Mouse (Mus musculus): ENCODE results near the gene Ush1c.

The Ush1c gene

GRCm38 (mm10) chr7:46238346-46238745 is at the start of gene Ush1c:
TSS of gene Ush1c (minus strand) at chr7:46238503.
- DNase-seq (ENCODE audit: low spot score in 2 of 2): no peak

GRCm38 (mm10) chr7:46287051-46287450 is 48.7 kb upstream of the Ush1c start:
- no peak for DNase-seq (ENCODE audit: low spot score in 2 of 2)

GRCm38 (mm10) chr7:46286391-46286790 is 48.1 kb upstream of the Ush1c start:
- no peak for DNase-seq (ENCODE audit: low spot score in 2 of 2)

GRCm38 (mm10) chr7:46285161-46285839 is 47.0 kb upstream of the Ush1c start:
- no peak for DNase-seq (ENCODE audit: low spot score in 2 of 2)

- no peak for DNase-seq (ENCODE audit: low spot score in 2 of 2)
Measured at GRCm38 (mm10) chr7:46283681-46284080, 45.4 kb upstream of the Ush1c start.

GRCm38 (mm10) chr7:46282276-46282675 is 44.0 kb upstream of the Ush1c start:
- DNase-seq (ENCODE audit: low spot score in 2 of 2): no peak

- no peak for DNase-seq (ENCODE audit: low spot score in 2 of 2)
Measured at GRCm38 (mm10) chr7:46280896-46281295, 42.6 kb upstream of the Ush1c start.

GRCm38 (mm10) chr7:46279946-46280345 is 41.6 kb upstream of the Ush1c start:
- DNase-seq (ENCODE audit: low spot score in 2 of 2): peak in 1 of 2 experiments; percentile 6

- DNase-seq (ENCODE audit: low spot score in 2 of 2): no peak
Measured at GRCm38 (mm10) chr7:46276156-46276555, 37.9 kb upstream of the Ush1c start.

- no peak for DNase-seq (ENCODE audit: low spot score in 2 of 2)
Measured at GRCm38 (mm10) chr7:46251841-46252240, 13.5 kb upstream of the Ush1c start.

GRCm38 (mm10) chr7:46247606-46248005 is 9.3 kb upstream of the Ush1c start:
- DNase-seq (ENCODE audit: low spot score in 2 of 2): no peak

- DNase-seq (ENCODE audit: low spot score in 2 of 2): no peak
Measured at GRCm38 (mm10) chr7:46246876-46247275, 8.6 kb upstream of the Ush1c start.

- DNase-seq (ENCODE audit: low spot score in 2 of 2): no peak
Measured at GRCm38 (mm10) chr7:46240696-46241095, 2.4 kb upstream of the Ush1c start, which contains the start of gene Otog. TSS of gene Otog (plus strand) at chr7:46240987.

- DNase-seq (ENCODE audit: low spot score in 2 of 2): no peak
Measured at GRCm38 (mm10) chr7:46240091-46240490, 1.8 kb upstream of the Ush1c start.

GRCm38 (mm10) chr7:46237192-46237591 is 1.1 kb downstream of the Ush1c start:
- no peak for DNase-seq (ENCODE audit: low spot score in 2 of 2)

GRCm38 (mm10) chr7:46236363-46236762 is 1.9 kb downstream of the Ush1c start:
- DNase-seq (ENCODE audit: low spot score in 2 of 2): no peak

- DNase-seq (ENCODE audit: low spot score in 2 of 2): no peak
Measured at GRCm38 (mm10) chr7:46235948-46236347, 2.4 kb downstream of the Ush1c start.

GRCm38 (mm10) chr7:46226936-46227335 is 11.4 kb downstream of the Ush1c start:
- DNase-seq (ENCODE audit: low spot score in 2 of 2): peak; percentile 42 to 69

GRCm38 (mm10) chr7:46226253-46226652 is 12.1 kb downstream of the Ush1c start:
- DNase-seq (ENCODE audit: low spot score in 2 of 2): no peak

GRCm38 (mm10) chr7:46220591-46221129 is 17.6 kb downstream of the Ush1c start:
- no peak for DNase-seq (ENCODE audit: low spot score in 2 of 2)

GRCm38 (mm10) chr7:46218415-46218814 is 19.9 kb downstream of the Ush1c start:
- DNase-seq (ENCODE audit: low spot score in 2 of 2): no peak

GRCm38 (mm10) chr7:46216481-46216880 is 21.8 kb downstream of the Ush1c start:
- DNase-seq (ENCODE audit: low spot score in 2 of 2): no peak

GRCm38 (mm10) chr7:46210276-46210675 is 28.0 kb downstream of the Ush1c start:
- DNase-seq (ENCODE audit: low spot score in 2 of 2): no peak

GRCm38 (mm10) chr7:46208131-46208530 is 30.2 kb downstream of the Ush1c start:
- no peak for DNase-seq (ENCODE audit: low spot score in 2 of 2)
